Mouse (Mus musculus) liver, adult 2 months (tissue): ENCODE measurements around the gene Macf1.

ENCODE experiments used
- CTCF ChIP-seq: fragments of 200-500 bp; IDR thresholded peaks from 2 replicates; pipeline ENCODE4 v1.5.1; 2011; ENCODE audit warnings: low read depth, low read length, control low read depth
- POLR2A ChIP-seq: fragments of 200-500 bp; IDR thresholded peaks from 2 replicates; pipeline ENCODE4 v1.6.1; 2011; ENCODE audit warnings: low read length, control low read depth; ENCODE audit not compliant: insufficient read depth; ENCODE audit errors: extremely low read depth

- no peak for TF ChIP-seq POLR2A
- TF ChIP-seq CTCF = no peak
Measured at GRCm38 (mm10) chr4:123510201-123510600, 174.0 kb downstream of the Macf1 start.
